Mouse (Mus musculus) testis, adult 2 months (tissue): Measurements from ENCODE around the gene Zfp239. TPM values are rescaled to one million over a fixed set of nuclear protein-coding genes. Genes with fewer than 3 reads are reported as not detected.
A peak's percentile ranks its signal among the peaks of the same experiment; 100 is the strongest.

ENCODE experiments used
- H3K27ac ChIP-seq: fragments of 200-500 bp; 2 replicates; pipeline ENCODE4 v1.5.1; 2012; ENCODE audit warnings: low read depth, low read length; ENCODE audit not compliant: control insufficient read depth, insufficient read depth
- H3K27me3 ChIP-seq: fragments of 200-500 bp; 2 replicates; pipeline ENCODE4 v1.6.1; 2012; ENCODE audit warnings: mild to moderate bottlenecking, low read length, moderate library complexity; ENCODE audit not compliant: control insufficient read depth, insufficient read depth
- H3K36me3 ChIP-seq: fragments of 200-500 bp; 2 replicates; pipeline ENCODE4 v1.6.1; 2012; ENCODE audit warnings: mild to moderate bottlenecking, low read length; ENCODE audit not compliant: control insufficient read depth, insufficient read depth
- H3K4me1 ChIP-seq: fragments of 200-500 bp; 2 replicates; pipeline ENCODE4 v1.6.1; 2012; ENCODE audit warnings: low read length; ENCODE audit not compliant: control insufficient read depth, insufficient read depth
- H3K4me3 ChIP-seq: fragments of 200-500 bp; 2 replicates; pipeline ENCODE4 v1.5.1; 2012; ENCODE audit warnings: low read depth, mild to moderate bottlenecking, low read length, moderate library complexity, mixed read lengths; ENCODE audit not compliant: control insufficient read depth
- CTCF ChIP-seq: fragments of 200-500 bp; IDR thresholded peaks from 2 replicates; pipeline ENCODE4 v1.5.1; 2012; ENCODE audit warnings: low read depth, mild to moderate bottlenecking, inconsistent platforms, low read length, moderate library complexity; ENCODE audit not compliant: control insufficient read depth, insufficient read depth, insufficient replicate concordance
- POLR2A ChIP-seq: fragments of 200-500 bp; IDR thresholded peaks from 2 replicates; pipeline ENCODE4 v1.6.1; 2012; ENCODE audit warnings: low read depth, mild to moderate bottlenecking, inconsistent platforms, low read length, moderate library complexity; ENCODE audit not compliant: control insufficient read depth
- polyA plus RNA-seq: library from polyadenylated mRNA; depleted of rRNA; stranded (reverse); fragments of >200 nt; gene quantifications from 2 replicates; pipeline ENCODE4 v1.2.3, GENCODE M21; 2012

The Zfp239 gene
- polyA plus RNA-seq, 1 experiment: 4.6 TPM

GRCm38 (mm10) chr6:117908424-117908900 is 46.6 kb downstream of the Zfp239 start:
- Histone ChIP-seq H3K4me3 (peak overlapping the region; percentile 100), H3K27me3 (no peaks in the 10 kb centered on the region), H3K36me3 (peaks cover 5% of the 10 kb centered on the region), H3K27ac (peak overlapping the region; percentile 99), H3K4me1 (peaks cover 5% of the 10 kb centered on the region)
- no peak for TF ChIP-seq POLR2A
- TF ChIP-seq CTCF: no peak

DNA sequence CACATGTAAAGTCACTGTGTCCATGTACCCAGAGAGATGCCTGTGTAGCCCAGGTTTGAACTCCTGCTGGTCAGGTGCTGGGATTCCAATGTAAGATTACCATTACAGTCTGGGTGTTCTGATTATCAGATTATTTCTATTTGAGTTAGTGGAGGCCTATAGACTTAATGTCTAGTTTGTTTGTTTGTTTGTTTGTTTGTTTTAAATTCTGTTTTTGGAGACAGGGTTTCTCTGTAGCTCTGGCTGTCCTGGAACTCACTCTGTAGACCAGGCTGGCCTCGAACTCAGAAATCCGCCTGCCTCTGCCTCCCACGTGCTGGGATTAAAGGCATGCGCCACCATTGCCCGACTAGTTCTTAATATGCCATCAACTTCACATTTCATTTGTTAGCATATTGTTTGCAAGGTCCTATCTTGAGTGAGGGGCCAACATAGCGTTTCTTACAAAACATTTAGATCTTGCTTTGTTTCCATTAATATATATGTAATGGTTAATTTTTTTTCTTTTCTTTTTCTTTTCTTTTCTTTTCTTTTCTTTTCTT is 48.3 kb downstream of the Zfp239 start:
- H3K27ac ChIP-seq: no peak overlapping the region
- H3K4me3 ChIP-seq: peak overlapping the region; percentile 47; the same call in 1 of the 2 replicates
- no peaks in the 10 kb centered on the region for H3K27me3 ChIP-seq
- peaks cover 7% of the 10 kb centered on the region for H3K4me1 ChIP-seq
- H3K36me3 ChIP-seq: peaks cover 5% of the 10 kb centered on the region
- TF ChIP-seq POLR2A: no peak
- no peak for TF ChIP-seq CTCF

- H3K4me1 ChIP-seq: peaks cover 4% of the 10 kb centered on the region; the same call in 1 of the 2 replicates
Observed at GRCm38 (mm10) chr6:117914541-117914940, 52.6 kb downstream of the Zfp239 start.

GRCm38 (mm10) chr6:117916205-117916736 is 54.4 kb downstream of the Zfp239 start:
- H3K36me3 ChIP-seq: no peaks in the 10 kb centered on the region; the same call in none of the 2 replicates
- peaks cover 4% of the 10 kb centered on the region; the same call in 1 of the 2 replicates for H3K4me1 ChIP-seq
- H3K27ac ChIP-seq: 0 out of 2 replicates have a peak overlapping the region, but pooled peaks have one; percentile 21
- TF ChIP-seq CTCF (no peak), POLR2A (no peak)
- peak overlapping the region; percentile 94 for H3K4me3 ChIP-seq
- no peaks in the 10 kb centered on the region for H3K27me3 ChIP-seq

More at GRCm38 (mm10) chr6:117914541-117914940, 52.6 kb downstream of the Zfp239 start:
- TF ChIP-seq CTCF (no peak), POLR2A (no peak)
- Histone ChIP-seq H3K4me3 (peak overlapping the region; percentile 60; the same call in 1 of the 2 replicates), H3K27me3 (no peaks in the 10 kb centered on the region), H3K36me3 (no peaks in the 10 kb centered on the region; the same call in none of the 2 replicates), H3K27ac (peak overlapping the region; percentile 24; the same call in 1 of the 2 replicates)

DNA sequence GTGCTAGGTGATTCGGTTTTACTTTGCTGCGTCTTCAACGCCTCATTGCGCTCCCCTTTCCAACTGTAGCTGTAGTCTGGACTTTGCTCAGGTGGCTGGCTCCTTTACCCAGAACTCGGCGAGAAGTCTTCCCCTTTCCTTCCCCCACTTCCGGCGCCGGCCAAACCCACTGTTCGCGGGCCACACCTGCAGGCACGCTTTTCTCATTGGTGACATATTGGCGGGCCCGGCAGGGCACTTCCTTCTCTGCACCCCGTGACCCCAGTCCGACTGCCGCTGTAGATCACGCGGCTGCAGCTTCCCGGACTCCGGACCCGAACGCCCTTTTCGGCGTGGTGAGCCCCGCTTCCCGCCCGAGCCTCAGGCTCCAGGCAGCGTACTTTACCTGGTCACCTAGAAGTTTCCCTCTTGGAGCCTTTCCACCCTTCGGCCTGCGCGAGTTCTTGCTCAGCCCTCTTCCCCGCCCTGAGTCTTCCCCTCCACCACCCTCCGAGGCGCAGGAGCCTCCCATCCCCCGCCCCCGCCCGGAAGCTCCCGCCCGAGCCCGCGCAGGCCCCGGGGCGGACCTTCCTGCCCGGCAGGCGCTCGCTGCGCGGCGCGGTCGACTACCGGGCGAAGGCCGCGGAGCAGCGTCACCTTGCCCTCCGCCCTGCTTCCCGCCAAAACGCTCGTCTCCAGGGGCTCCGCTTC is 55.0 kb downstream of the Zfp239 start:
- H3K36me3 ChIP-seq: no peaks in the 10 kb centered on the region; the same call in none of the 2 replicates
- peak overlapping the region; percentile 94 for H3K4me3 ChIP-seq
- H3K27ac ChIP-seq: peak overlapping the region; percentile 89
- H3K27me3 ChIP-seq: no peaks in the 10 kb centered on the region
- TF ChIP-seq POLR2A (no peak), CTCF (no peak)
- peaks cover 4% of the 10 kb centered on the region; the same call in 1 of the 2 replicates for H3K4me1 ChIP-seq

DNA sequence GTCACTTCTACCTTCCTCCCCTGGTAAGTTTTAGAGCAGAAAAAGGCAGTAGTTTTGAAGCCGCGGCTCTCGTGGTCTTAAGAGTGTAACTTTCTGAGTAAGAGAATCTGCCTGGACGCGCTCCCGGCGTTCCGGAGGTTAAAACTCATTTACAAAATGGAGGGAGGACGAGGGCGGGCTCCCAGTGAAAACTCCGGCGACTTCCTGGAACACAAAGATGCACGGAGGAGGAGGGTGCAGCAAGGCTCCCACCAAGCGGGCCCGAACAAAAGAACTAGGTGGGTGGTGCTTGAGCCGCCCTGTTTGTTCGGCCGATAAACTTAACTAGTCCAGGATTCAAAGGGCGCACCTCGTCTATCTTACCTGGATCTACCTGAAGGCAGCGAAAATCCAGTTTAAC is 55.7 kb downstream of the Zfp239 start:
- Histone ChIP-seq H3K27me3 (no peaks in the 10 kb centered on the region), H3K36me3 (no peaks in the 10 kb centered on the region; the same call in none of the 2 replicates), H3K4me3 (peak overlapping the region; percentile 94), H3K27ac (peak overlapping the region; percentile 65), H3K4me1 (peaks cover 4% of the 10 kb centered on the region; the same call in 1 of the 2 replicates)
- TF ChIP-seq POLR2A (no peak), CTCF (no peak)

DNA sequence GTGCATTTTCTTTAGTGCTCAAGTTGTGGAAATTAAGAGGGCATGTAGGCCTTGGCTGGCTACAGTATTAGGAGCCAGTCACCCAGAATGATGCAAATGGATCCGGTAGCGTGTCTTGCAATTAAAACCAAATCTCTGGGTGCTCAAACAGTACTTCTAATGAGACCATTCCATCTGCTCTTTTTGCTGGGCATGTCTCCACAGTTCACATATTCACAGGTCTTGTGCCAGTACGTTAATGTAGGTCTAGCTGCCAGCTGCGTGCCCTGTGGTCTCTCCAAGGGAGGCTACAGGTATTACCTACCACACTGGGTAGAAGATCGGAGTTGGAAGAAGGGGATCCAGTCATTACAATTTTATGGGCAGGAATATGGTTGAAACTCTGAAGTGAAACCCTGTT is 56.1 kb downstream of the Zfp239 start:
- Histone ChIP-seq H3K36me3 (no peaks in the 10 kb centered on the region; the same call in none of the 2 replicates), H3K27me3 (no peaks in the 10 kb centered on the region), H3K4me1 (peaks cover 4% of the 10 kb centered on the region; the same call in 1 of the 2 replicates), H3K27ac (no peak overlapping the region; the same call in 1 of the 2 replicates), H3K4me3 (peak overlapping the region; percentile 94; the same call in 1 of the 2 replicates)
- TF ChIP-seq CTCF (no peak), POLR2A (no peak)
